Mouse (Mus musculus) CD4-positive naive resting alpha-beta T cell, adult 57 days (primary cell): Measurements from ENCODE around the gene Vmn1r54. TPM values are rescaled to one million over a fixed set of nuclear protein-coding genes. Genes with fewer than 3 reads are reported as not detected.

Experiments used
- total RNA-seq: library from RNA; stranded (reverse); gene quantifications from one replicate; pipeline ENCODE4 v1.2.4, GENCODE M21; 2023

Gene Vmn1r54
- not detected for total RNA-seq

DNA sequence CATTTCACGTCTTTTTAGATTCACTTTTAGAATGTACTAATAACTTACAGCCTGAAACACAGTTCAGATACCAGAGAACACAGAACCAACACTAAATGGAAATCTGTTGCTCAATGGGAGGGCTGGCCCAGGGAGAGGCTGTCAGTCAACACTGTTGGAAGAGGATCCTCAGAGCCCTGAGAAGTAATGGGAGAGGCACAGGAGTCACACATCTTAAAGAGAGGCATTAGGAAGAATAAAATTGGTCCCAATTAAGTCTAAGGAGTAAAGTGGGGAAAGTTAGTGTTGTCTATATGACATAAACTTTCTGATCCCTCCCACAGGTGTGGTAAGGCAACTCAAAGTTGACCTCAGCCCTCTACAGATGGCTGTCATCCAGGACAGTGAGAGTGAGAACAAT, at the start of gene Vmn1r54:
Gene Vmn1r54, plus strand, starts transcription at position 301 of the 400 bp plus-strand sequence.

DNA sequence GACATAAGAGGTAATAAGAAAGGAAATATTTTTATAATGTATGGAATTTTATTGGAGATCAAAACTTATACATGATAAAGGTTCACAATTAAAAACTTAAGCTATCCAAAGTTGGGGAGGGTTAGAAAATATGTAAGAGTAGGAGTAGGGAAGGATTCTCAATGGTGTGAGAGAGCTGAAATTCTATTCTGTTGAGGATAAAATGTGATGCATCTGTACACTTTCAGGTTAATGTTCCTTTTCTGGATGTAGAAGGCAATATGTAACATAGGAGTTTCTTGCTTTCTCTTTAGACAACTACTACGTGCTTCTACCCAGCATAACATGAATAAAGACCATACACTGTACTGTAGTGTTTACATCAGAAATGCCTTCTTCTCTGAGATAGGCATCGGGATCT, 43.6 kb upstream of the Vmn1r54 start, which contains the start of gene V1ra8:
Gene V1ra8, plus strand, starts transcription at position 301 of the 400 bp plus-strand sequence.

DNA sequence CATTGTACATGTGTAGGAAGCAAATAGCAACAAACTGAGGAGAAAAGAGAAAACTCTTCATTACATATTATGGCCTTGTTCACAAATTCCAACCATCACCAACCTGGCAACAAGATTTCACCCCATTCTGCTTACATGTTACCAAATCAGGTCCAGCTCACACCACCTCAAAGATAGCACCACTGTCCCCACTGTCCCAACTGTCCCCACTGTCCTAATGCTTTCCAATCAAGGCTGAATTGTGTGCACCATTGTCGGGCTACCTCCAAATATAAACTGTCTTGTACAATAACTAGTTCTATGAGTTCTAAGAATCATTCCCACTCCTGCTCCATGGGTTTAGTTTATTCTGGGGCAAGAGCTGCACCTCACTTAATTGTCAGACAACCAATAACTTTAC, 21.8 kb upstream of the Vmn1r54 start, which contains the start of gene Vmn1r53:
Gene Vmn1r53, minus strand, starts transcription at position 101 of the 400 bp plus-strand sequence.

DNA sequence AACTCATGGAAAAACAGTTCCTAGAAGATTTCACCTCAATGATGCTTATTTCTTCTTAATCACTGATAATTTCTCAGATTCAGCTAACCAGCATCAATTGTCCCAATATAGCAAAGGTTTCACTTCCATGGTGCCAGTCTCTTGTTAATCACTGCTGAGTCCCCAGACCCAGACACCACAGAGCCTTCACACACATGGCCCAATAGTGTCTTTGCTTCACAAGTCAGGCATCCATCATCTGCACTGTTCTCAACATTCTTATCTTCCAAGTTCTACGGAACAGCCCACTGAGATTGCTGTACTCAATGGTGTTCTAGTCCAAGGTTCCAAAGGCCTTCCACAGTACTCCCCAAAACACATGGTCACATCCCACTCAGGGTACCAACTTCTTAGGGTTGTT, 54.8 kb downstream of the Vmn1r54 start, which contains the start of gene BC048671:
Gene BC048671, plus strand, starts transcription at position 301 of the 400 bp plus-strand sequence.

Other genes starting within 250 kb of the Vmn1r54 start
- not detected for gene Vmn1r47, start 230.2 kb upstream of the Vmn1r54 start, total RNA-seq
- not detected for gene Vmn1r48, start 209.5 kb upstream of the Vmn1r54 start, total RNA-seq
- not detected for gene Vmn1r49, start 167.8 kb upstream of the Vmn1r54 start, total RNA-seq
- gene Vmn1r50, start 144.9 kb upstream of the Vmn1r54 start, total RNA-seq = not detected
- gene Vmn1r51, start 123.7 kb upstream of the Vmn1r54 start, total RNA-seq = not detected
- gene Vmn1r52, start 71.5 kb upstream of the Vmn1r54 start, total RNA-seq = not detected
- not detected for gene V1ra8, start 43.5 kb upstream of the Vmn1r54 start, total RNA-seq
- gene Vmn1r53, start 21.9 kb upstream of the Vmn1r54 start, total RNA-seq = not detected
- not detected for gene BC048671, start 54.9 kb downstream of the Vmn1r54 start, total RNA-seq
- 0.35 TPM for gene Chst13, start 78.9 kb downstream of the Vmn1r54 start, total RNA-seq
- not detected for gene Uroc1, start 87.0 kb downstream of the Vmn1r54 start, total RNA-seq
- gene Zxdc, start 123.2 kb downstream of the Vmn1r54 start, total RNA-seq = 34.6 TPM
- not detected for gene Cfap100, start 182.5 kb downstream of the Vmn1r54 start, total RNA-seq
- not detected for gene Klf15, start 216.3 kb downstream of the Vmn1r54 start, total RNA-seq
- gene Aldh1l1, start 240.1 kb downstream of the Vmn1r54 start, total RNA-seq = 0.53 TPM